Mouse (Mus musculus) heart, embryonic 14.5 days (tissue): ENCODE measurements around the gene Msh2. TPM values are rescaled to one million over a fixed set of nuclear protein-coding genes. Genes with fewer than 3 reads are reported as not detected.
"Not testable (repeated sequence)": the region's sequence is repeated elsewhere in the genome, so short reads cannot be mapped to it uniquely, and the experiment has no call there.

ENCODE experiments used
- ATAC-seq: fragments of 200-750 bp; cut with Nextera tagmentation; 2 replicates; pipeline ENCODE4 v1.8.0; 2017; ENCODE audit warnings: low read depth, moderate TSS enrichment; ENCODE audit not compliant: insufficient number of reproducible peaks, insufficient read depth, low FRiP score
- H3K27ac ChIP-seq, 2 experiments: fragments of 200-500 bp in 1 of 2; fragments of 300-500 bp in 1 of 2; sonication (generic) in 1 of 2; replicated peaks in 1 of 2; 2 replicates each; pipeline ENCODE4 v1.5.1; 2012 to 2014; ENCODE audit warnings: low read depth in 2 of 2, low read length in 2 of 2, control low read depth in 1 of 2, mild to moderate bottlenecking in 1 of 2, mixed read lengths in 1 of 2; ENCODE audit not compliant: control insufficient read depth in 1 of 2, insufficient read depth in 1 of 2
- H3K27me3 ChIP-seq: fragments of 300-500 bp; sonication (generic); 2 replicates; pipeline ENCODE4 v1.6.1; 2014; ENCODE audit warnings: mild to moderate bottlenecking, low read length, control low read depth; ENCODE audit not compliant: control insufficient read depth, insufficient read depth
- H3K36me3 ChIP-seq: fragments of 300-500 bp; sonication (generic); 2 replicates; pipeline ENCODE4 v1.6.1; 2014; ENCODE audit warnings: mild to moderate bottlenecking, control low read depth, low read length, mixed read lengths; ENCODE audit not compliant: control insufficient read depth, insufficient read depth
- H3K4me1 ChIP-seq, 2 experiments: fragments of 200-500 bp in 1 of 2; fragments of 300-500 bp in 1 of 2; sonication (generic) in 1 of 2; 2 replicates each; pipeline ENCODE4 v1.6.1; 2012 to 2014; ENCODE audit warnings: low read length in 2 of 2, control low read depth in 1 of 2, mixed read lengths in 1 of 2; ENCODE audit not compliant: control insufficient read depth in 2 of 2, insufficient read depth in 2 of 2
- H3K4me2 ChIP-seq: fragments of 300-500 bp; sonication (generic); 2 replicates; pipeline ENCODE4 v1.6.1; 2014; ENCODE audit warnings: mild to moderate bottlenecking, low read length
- H3K4me3 ChIP-seq, 2 experiments: fragments of 200-500 bp in 1 of 2; fragments of 300-500 bp in 1 of 2; sonication (generic) in 1 of 2; 2 replicates each; pipeline ENCODE4 v1.5.1; 2012 to 2014; ENCODE audit warnings: low read length in 2 of 2, mild to moderate bottlenecking in 2 of 2, control low read depth in 1 of 2, low read depth in 1 of 2, moderate library complexity in 1 of 2; ENCODE audit not compliant: control insufficient read depth in 1 of 2, insufficient read depth in 1 of 2
- H3K9ac ChIP-seq: fragments of 300-500 bp; sonication (generic); 2 replicates; pipeline ENCODE4 v1.6.1; 2014; ENCODE audit warnings: mild to moderate bottlenecking, low read length
- H3K9me3 ChIP-seq: fragments of 300-500 bp; sonication (generic); 2 replicates; pipeline ENCODE4 v1.6.1; 2016; ENCODE audit warnings: low read length, control low read depth; ENCODE audit not compliant: control insufficient read depth
- WGBS: fragments of 180-500 bp; shearing (Covaris S2); extraction: QIAGEN DNeasy Blood & Tissue Kit; methylation state at CpG from one replicate; pipeline ENCODE4 v1.1.7; 2014; 5-methylcytosine and 5-hydroxymethylcytosine counted together
- polyA plus RNA-seq: library from polyadenylated mRNA; unstranded; fragments of >200 nt; fragmentation: Nextera tagmentation; extraction: Ambion mirVana; gene quantifications from 2 replicates; pipeline ENCODE4 v1.2.1, GENCODE M21; 2014

Gene Msh2
- polyA plus RNA-seq, 1 experiment from 2014 or later: 23.5 TPM

- 94% methylated on average over 1 of the region's 1 CpGs for WGBS
- not testable (repeated sequence) for H3K27me3 ChIP-seq, H3K27ac ChIP-seq, H3K4me3 ChIP-seq, H3K9ac ChIP-seq, ATAC-seq, H3K4me2 ChIP-seq, H3K4me1 ChIP-seq, H3K9me3 ChIP-seq
- peaks cover 13% of the 10 kb centered on the region for H3K36me3 ChIP-seq
These were observed 4.9 kb downstream of the Msh2 start for GRCm38 (mm10) chr17:87676916-87677474.

- no peak for ATAC-seq
- no peak overlapping the region for H3K9ac ChIP-seq
- 95% methylated on average over 8 of the region's 8 CpGs for WGBS
- H3K4me1 ChIP-seq: peaks cover 0 to 10% of the 10 kb centered on the region in 2 experiments; a peak in 2 of 4 replicates
- no peaks in the 10 kb centered on the region for H3K27me3 ChIP-seq
- H3K27ac ChIP-seq: no peak overlapping the region
- no peak overlapping the region for H3K4me2 ChIP-seq
- no peaks in the 10 kb centered on the region for H3K9me3 ChIP-seq
- H3K36me3 ChIP-seq: peaks cover 20% of the 10 kb centered on the region
- no peak overlapping the region for H3K4me3 ChIP-seq
These were observed 5.5 kb downstream of the Msh2 start for GRCm38 (mm10) chr17:87677656-87678055.

GRCm38 (mm10) chr17:87689217-87689616 lies 17.1 kb downstream of the Msh2 start:
- Histone ChIP-seq H3K27me3 (no peaks in the 10 kb centered on the region), H3K27ac (no peak overlapping the region), H3K4me3 (no peak overlapping the region), H3K4me2 (no peak overlapping the region), H3K9ac (no peak overlapping the region), H3K36me3 (peaks cover 70% of the 10 kb centered on the region), H3K4me1 (no peaks in the 10 kb centered on the region), H3K9me3 (no peaks in the 10 kb centered on the region)
- no peak for ATAC-seq
- 90% methylated on average over 8 of the region's 8 CpGs for WGBS

- Histone ChIP-seq H3K9me3 (no peaks in the 10 kb centered on the region), H3K4me2 (no peak overlapping the region), H3K4me1 (no peaks in the 10 kb centered on the region), H3K27me3 (no peaks in the 10 kb centered on the region), H3K4me3 (no peak overlapping the region), H3K36me3 (peaks cover 51% of the 10 kb centered on the region), H3K9ac (no peak overlapping the region), H3K27ac (no peak overlapping the region)
- 86% methylated on average over 5 of the region's 5 CpGs for WGBS
- no peak for ATAC-seq
These were observed 19.8 kb downstream of the Msh2 start for GRCm38 (mm10) chr17:87691958-87692357.

- H3K9ac ChIP-seq: no peak overlapping the region
- H3K4me1 ChIP-seq: no peaks in the 10 kb centered on the region
- no peak overlapping the region for H3K27ac ChIP-seq
- WGBS: 92% methylated on average over 11 of the region's 11 CpGs
- peaks cover 43% of the 10 kb centered on the region for H3K36me3 ChIP-seq
- H3K27me3 ChIP-seq: no peaks in the 10 kb centered on the region
- ATAC-seq: no peak
- no peaks in the 10 kb centered on the region for H3K9me3 ChIP-seq
- H3K4me2 ChIP-seq: no peak overlapping the region
- H3K4me3 ChIP-seq: no peak overlapping the region
These were observed 23.8 kb downstream of the Msh2 start for GRCm38 (mm10) chr17:87695874-87696465.

GRCm38 (mm10) chr17:87696814-87697213 lies 24.7 kb downstream of the Msh2 start:
- Histone ChIP-seq H3K9me3 (no peaks in the 10 kb centered on the region), H3K4me1 (no peaks in the 10 kb centered on the region), H3K27me3 (no peaks in the 10 kb centered on the region), H3K4me3 (no peak overlapping the region), H3K9ac (no peak overlapping the region), H3K4me2 (no peak overlapping the region), H3K36me3 (peaks cover 45% of the 10 kb centered on the region), H3K27ac (no peak overlapping the region)
- no peak for ATAC-seq
- 78% methylated on average over 6 of the region's 6 CpGs for WGBS

DNA sequence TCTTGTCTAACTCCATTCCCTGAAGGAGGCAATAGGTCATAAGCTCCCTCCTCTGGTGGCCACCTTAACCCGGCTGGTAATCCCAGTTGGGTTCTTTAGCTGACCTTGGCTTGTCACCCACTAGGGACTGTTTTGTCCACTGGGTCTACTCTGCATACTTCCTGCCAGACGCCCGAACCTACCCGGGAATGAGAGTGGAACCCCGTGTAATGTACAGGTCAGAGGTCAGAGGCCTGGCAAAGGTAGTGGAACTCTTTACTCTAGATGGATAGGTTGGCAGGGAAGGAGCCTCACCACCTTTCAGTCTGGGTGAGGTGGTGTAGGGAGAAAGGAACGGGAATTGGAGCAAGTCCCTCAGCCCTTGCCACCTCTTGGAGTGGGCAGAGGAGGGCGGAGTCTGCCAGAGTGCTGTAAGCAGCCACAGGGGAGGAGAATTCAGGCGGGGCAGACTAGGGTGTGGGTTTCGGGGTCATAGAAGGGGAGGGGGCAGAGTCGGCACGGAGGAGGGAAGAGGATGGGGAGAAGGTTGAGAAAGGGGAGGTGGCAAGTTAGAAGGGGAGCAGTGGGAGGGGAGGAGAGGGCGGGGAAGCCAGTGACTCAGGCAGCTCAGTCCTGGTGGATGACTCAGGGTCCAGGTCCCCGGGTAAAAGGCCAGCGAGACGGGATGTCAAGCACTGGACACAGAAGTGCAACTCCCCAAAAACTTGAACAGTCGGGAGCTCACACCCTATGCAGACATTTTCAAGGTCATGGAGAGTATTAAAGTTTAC lies 27.1 kb downstream of the Msh2 start:
- no peak overlapping the region for H3K4me2 ChIP-seq
- no peaks in the 10 kb centered on the region for H3K27me3 ChIP-seq
- no peaks in the 10 kb centered on the region for H3K9me3 ChIP-seq
- no peaks in the 10 kb centered on the region for H3K4me1 ChIP-seq
- H3K36me3 ChIP-seq: peaks cover 38% of the 10 kb centered on the region
- no peak overlapping the region for H3K9ac ChIP-seq
- 75% methylated on average over 16 of the region's 16 CpGs for WGBS
- no peak for ATAC-seq
- H3K4me3 ChIP-seq: no peak overlapping the region
- no peak overlapping the region for H3K27ac ChIP-seq
